Mouse (Mus musculus) retina, postnatal 1 day (tissue): ENCODE results near the gene Olig2.

Source experiments
- DNase-seq: peaks from one replicate; pipeline ENCODE4 v3.0.0-alpha.2; 2012

Gene Olig2

GRCm38 (mm10) chr16:91225233-91226037, at the start of gene Olig2:
Olig2 (plus strand) TSS chr16:91225457.
- peak; percentile 91 for DNase-seq

DNA sequence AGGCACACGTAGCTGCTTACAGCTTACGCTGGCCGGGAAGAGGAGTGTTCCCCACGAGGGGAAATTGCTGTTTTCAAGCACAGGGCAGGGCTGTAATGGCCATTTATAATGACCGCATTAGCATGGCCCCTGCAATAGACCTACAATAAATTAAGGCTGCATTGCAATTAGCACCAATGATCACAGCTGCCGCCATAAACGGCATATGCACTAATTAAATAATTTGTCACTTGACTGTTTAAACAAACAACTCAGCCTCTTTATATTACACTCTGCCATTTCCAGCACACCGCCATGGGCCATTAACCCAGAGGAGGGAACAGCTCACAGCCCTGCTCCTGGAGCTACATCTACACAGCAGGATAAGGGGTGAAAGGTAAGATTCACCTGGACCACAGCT, 49.4 kb upstream of the Olig2 start:
- peak; percentile 75 for DNase-seq

DNA sequence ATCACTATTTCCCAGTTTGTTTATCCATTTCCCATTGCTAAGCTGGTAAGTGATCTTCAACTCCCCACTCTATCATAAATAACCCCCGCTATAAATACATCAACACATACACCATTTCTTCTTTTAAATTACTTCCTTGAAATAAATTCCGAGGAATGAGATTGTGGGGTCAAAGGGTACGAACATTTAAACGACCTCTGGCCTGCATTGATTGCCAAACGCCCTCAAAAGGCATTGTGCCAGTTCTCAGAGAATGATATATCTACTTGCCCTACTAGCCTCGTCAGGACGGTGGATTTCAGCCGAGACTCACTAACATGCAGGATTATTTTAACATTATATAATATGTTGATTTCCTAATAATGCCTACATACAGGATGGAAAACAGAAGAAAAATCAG, 38.2 kb upstream of the Olig2 start:
- no peak for DNase-seq

DNA sequence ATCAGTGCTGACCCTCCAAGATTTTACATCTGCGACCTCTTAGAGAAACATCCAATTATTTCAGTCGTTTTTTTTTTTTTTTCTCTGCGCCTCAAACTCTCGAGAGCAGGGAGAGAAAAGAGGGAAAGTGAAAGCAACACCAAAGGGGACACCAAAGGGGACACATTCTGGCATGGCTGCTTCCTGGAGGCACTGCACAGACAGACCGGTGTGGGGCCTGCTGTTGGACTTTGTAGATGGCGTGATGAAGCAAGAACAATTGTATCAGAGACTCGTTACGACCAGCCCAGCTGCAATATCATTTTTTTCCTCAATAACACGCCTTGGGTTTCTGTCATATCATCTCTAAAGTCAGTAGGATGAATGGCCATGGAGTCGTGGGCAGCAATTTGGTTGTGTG, 37.6 kb upstream of the Olig2 start:
- DNase-seq = no peak

DNA sequence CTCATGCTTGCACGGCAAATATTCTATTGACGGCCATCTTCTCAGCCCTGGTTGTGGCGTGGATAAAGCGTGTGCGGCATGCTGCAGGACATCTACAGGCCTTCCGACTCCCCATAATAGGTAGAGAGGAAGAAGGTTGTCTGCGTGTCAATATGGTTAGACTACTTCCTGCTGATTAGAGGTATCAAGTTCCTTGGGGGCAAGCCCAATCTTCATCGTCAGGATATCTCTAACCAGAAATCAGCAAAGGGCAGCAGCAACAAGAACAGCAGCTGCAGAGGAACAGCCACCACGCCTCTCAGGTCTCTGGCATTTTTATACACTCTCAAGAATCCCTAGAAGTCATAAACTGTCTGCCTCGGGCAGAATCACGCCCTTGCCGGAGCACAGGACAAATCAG, 37.0 kb upstream of the Olig2 start:
- DNase-seq = no peak

DNA sequence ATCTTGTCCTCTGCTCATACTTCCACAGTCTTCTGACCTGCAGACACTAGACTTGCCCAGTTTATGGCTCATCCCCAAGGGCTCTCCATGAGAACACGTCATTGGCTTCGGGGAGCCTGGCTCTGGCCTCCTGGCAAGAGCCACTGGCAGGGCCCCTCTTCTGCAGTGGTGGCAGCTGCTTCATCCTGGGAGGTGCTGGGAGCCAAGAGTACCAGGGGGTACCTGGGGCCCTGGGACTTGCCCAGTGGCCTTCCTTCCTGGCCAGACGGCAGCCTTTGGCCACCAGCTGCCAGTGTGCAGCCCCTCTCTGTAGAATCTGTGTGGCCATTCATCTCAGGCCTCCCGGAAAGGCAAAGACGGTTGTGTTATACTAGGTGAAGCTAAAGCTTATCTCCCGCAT, 34.0 kb upstream of the Olig2 start:
- no peak for DNase-seq

DNA sequence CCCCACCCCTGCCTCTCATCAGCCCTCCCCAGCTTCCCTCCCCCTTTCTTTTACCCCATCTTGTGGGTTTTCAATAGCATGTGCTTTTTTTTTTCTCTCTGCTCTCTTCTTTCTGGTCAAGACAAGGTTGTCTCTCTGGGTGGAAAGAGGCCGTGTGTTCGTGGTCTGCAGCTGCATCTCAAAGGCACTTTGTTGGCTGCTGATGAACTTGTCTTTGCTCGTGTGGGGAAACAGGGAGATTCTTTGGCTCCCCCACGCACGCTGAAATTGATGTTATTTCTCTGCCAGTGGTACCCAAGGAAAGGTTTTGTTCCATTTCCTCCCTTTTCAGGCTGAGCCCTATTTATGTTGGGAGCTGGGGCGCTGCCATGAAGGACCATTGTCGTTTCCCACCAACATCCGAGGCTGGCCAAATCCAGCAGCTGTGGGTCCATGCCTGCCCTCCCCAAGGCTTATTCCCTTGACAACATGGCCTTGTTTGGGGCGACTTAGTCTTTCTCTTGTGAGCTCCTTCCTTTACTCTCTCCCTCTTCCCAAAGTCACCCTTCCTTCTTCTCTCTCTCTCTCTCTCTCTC, 33.5 kb upstream of the Olig2 start:
- no peak for DNase-seq

- DNase-seq = peak; percentile 84
Observed at GRCm38 (mm10) chr16:91192672-91193354, 32.4 kb upstream of the Olig2 start.

DNA sequence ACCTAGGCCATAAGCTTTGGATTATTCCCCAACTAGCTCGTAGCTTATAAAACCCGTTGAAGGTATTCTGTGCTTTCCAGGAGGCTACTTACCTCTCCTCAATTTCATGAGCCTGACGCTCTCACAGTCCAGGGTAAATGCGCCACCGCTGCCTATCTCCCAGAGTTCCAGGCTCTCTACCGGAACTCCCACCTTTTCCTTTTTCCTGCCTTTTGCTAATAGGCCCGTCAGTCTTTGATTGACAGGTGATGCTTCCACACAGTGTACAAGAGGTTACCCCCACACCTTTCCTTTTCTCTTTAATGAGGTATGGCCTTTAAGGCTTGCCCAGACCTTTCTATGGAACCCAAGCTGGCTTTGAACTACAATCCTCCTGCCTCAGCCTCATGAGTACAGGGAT, 25.4 kb upstream of the Olig2 start:
- no peak for DNase-seq

- no peak for DNase-seq
Observed at GRCm38 (mm10) chr16:91202989-91203388, 22.3 kb upstream of the Olig2 start.

- DNase-seq = peak; percentile 71
Observed at GRCm38 (mm10) chr16:91206371-91206770, 18.9 kb upstream of the Olig2 start.

GRCm38 (mm10) chr16:91217077-91217476, 8.2 kb upstream of the Olig2 start:
- DNase-seq = peak; percentile 51

DNA sequence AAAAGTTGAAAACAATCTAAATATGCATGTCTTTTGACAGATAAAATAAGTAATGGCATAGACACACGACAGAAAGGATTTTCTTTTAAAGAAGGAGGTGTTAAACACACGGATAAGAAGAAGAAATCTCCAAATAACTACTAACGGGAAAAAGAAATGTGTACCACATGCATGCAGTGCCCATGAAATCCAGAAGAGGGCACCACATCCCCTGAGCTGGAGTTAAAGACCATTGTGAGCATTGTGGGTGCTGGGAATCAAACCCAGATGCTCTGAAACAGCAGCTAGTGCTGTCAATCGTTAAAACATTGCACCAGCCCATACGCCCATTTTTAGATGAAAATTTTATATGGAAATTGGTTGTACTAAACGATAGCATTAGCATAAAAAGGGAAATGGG, 7.3 kb upstream of the Olig2 start:
- DNase-seq = no peak

GRCm38 (mm10) chr16:91219246-91219645, 6.0 kb upstream of the Olig2 start:
- DNase-seq = no peak

GRCm38 (mm10) chr16:91222171-91222642, 3.0 kb upstream of the Olig2 start:
- DNase-seq = peak; percentile 60

DNA sequence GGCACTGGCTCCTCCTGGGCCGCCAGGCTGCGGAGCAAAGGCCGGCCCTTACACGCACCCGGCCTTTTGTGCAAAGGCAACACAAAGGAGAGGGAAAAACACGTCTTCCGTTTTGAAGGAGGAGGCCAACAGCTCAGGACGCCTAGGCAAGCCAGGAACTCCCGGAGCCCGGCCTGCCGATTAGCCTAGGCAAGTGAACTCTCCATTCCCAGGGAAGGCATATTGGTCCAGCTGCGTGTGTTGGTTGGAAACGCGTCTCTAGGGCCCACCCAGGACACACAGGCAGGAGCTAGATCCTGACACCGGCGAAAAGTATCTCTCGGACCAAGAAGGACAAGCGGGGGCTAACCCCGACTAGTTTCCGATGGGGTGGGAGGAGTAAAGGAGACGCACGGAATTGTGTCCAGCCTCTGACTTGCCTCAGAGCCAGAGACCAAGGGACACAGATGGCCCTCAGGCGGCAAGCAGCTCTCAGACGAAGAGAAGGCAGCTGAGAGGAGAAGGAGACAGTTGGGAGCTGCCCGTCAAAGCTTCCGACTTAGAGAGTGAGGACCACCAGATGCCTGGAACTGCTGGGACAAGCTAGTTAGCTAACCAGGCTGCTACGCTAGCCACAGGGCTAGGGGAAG, 2.5 kb upstream of the Olig2 start:
- DNase-seq = peak; percentile 83

GRCm38 (mm10) chr16:91223327-91224067, 1.8 kb upstream of the Olig2 start:
- DNase-seq = peak; percentile 91

DNA sequence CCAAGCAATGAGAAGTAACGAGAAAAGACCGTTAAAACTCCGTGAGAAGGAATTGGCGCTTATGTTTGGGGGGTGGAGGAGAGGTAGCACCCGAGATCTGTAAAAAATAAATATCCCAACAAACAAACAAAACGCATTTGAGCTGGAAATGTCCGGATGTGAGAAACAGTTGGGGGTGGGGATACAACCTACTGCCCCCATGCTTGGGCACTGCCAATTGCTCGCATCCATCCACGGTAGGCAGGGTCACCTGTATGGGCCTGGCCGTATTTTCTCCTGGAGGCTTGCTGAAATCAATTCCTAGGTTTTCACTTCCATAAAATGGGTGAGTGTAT, 1.2 kb upstream of the Olig2 start:
- DNase-seq = no peak

DNA sequence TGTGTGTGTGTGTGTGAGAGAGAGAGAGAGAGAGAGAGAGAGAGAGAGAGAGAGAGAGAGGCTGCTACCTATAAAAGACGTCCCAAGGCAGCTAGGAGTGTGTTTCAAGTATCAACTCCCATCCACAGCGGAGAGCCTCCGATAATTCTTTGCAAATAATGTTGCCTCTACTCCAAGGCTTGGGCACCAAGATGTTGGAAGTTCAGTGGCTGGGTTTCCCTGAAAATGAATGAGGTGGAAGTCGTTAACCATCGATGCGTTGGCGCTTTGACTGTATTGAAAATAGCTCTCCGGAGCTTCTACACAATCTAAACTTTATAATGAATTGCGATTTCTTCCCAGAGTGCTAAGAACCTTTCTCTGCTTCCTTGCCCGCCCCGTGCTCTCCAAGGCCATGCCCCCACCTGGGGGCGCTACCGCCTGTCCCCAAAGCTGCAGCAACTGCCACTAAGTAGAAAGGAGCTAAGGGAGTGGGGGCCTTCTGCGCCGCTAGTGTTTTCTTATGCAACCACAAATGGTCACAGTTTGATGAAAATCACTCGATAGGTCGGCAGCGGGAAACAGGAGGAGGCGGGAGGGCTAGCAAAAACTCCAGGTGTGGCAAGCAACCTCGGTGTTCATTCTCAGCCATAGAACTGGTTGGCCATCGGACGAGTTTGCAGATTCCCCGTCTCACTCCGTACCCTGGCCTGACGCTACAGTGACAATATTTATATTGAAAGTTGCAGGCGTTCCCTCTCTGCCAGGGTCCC, 600 bp upstream of the Olig2 start:
- peak; percentile 68 for DNase-seq

GRCm38 (mm10) chr16:91226038-91226882, 1.0 kb downstream of the Olig2 start:
- DNase-seq = peak; percentile 64
